In the genomic region with DNA sequence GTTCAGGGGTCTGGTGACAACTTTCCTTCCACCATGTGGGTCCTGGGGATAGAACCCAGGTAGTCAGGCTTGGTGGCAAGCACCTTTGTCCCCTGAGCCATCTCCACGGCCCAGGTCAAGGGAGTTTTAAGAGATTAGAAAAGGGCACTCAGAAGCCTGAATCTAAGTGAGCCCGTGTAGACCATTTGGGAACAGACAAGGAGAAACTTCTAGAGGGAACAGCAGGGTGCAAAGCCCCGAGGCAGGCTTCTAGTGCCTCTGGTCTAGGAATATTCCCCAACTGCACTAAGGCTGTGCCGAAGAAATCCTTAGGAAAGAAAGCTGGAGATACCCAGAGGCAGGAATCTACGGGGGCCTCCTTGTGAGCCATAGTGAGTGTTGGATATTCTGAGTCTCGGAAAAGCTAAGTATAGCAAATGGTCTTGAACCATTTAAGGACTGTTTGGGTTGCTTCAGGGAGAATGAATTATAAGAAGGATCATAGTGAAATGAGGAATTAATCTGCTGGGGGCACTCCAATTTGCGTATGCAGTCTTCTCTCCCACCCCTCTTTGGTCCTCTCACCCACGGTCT, we compare ENCODE assay signal across 9 mouse cellular contexts. TPM values are rescaled to one million over a fixed set of nuclear protein-coding genes. Genes with fewer than 3 reads are reported as not detected.
DNase-seq lines count a peak whose midpoint lies in the region; ATAC-seq and TF ChIP-seq lines count a peak whose summit lies in the region.
"Had no signal": no experiment of that assay in that cellular context is flagged by ENCODE, and none has a peak within 500 bp of the region (broad histone marks: within the 10 kb centered on the region; RNA-seq: fewer than 3 reads in every experiment).

No protein-coding gene starts in this region.

- H3K9me3 ChIP-seq in forebrain, embryonic 14.5 days (replicated peaks; ENCODE audit: control insufficient read depth, low read length), result no peaks in the 10 kb centered on the region
- no peaks in the 10 kb centered on the region for H3K9me3 ChIP-seq in intestine, embryonic 15.5 days
- H3K9me3 ChIP-seq in neural tube, embryonic 14.5 days (ENCODE audit: control insufficient read depth, low read length), result no peaks in the 10 kb centered on the region

- no peak for DNase-seq in layer of hippocampus, adult 2 months (ENCODE audit: low spot score in 2 of 2)
- DNase-seq in layer of hippocampus, adult 9-11 months, result no peak
- DNase-seq in forebrain, embryonic 14.5 days (ENCODE audit: low spot score), result no peak
- no peak for DNase-seq in adrenal gland, adult 8-10 months
- no peak for DNase-seq in MN1 (ENCODE audit: low spot score)

- ATAC-seq in forebrain, embryonic 14.5 days, result no peak
- no peak for ATAC-seq in intestine, embryonic 15.5 days
- ATAC-seq in neural tube, embryonic 14.5 days (ENCODE audit: low read depth), result no peak
- no peak for ATAC-seq in erythroblast, adult 5-6 weeks (replicated peaks; ENCODE audit: low FRiP score, poor library complexity, severe bottlenecking)
- ATAC-seq: Patski had no signal

- H3K9ac ChIP-seq in forebrain, embryonic 14.5 days (ENCODE audit: low read length), result peak overlapping the region; percentile 83
- peak overlapping the region; percentile 10; the same call in 1 of the 2 replicates for H3K9ac ChIP-seq in intestine, embryonic 15.5 days
- peak overlapping the region; percentile 85 for H3K9ac ChIP-seq in neural tube, embryonic 14.5 days (replicated peaks; ENCODE audit: low read depth, low read length)

- peak overlapping the region; percentile 78 for H3K4me3 ChIP-seq in layer of hippocampus, adult 2 months
- H3K4me3 ChIP-seq in forebrain, embryonic 14.5 days (ENCODE audit: low read depth, low read length), result peak overlapping the region; percentile 70
- no peak overlapping the region for H3K4me3 ChIP-seq in intestine, embryonic 15.5 days (replicated peaks)
- peak overlapping the region; percentile 61 for H3K4me3 ChIP-seq in neural tube, embryonic 14.5 days (ENCODE audit: low read depth, low read length)

- H3K27ac ChIP-seq in layer of hippocampus, adult 2 months, result peak overlapping the region; percentile 96
- H3K27ac ChIP-seq in forebrain, embryonic 14.5 days (ENCODE audit: low read depth, low read length), result no peak overlapping the region
- no peak overlapping the region for H3K27ac ChIP-seq in intestine, embryonic 15.5 days
- peak overlapping the region; percentile 67; the same call in 1 of the 2 replicates for H3K27ac ChIP-seq in neural tube, embryonic 14.5 days (ENCODE audit: low read depth, low read length)

- no peak for TF ChIP-seq CTCF in layer of hippocampus, adult 2 months (conservative IDR thresholded peaks at IDR 0.05)

- H3K36me3 ChIP-seq in forebrain, embryonic 14.5 days (ENCODE audit: control insufficient read depth, insufficient read depth, low read length), result no peaks in the 10 kb centered on the region
- no peaks in the 10 kb centered on the region for H3K36me3 ChIP-seq in intestine, embryonic 15.5 days
- 0 out of 2 replicates have a peak, but pooled peaks cover 4% of the 10 kb centered on the region for H3K36me3 ChIP-seq in neural tube, embryonic 14.5 days (ENCODE audit: control insufficient read depth, insufficient read depth, low read length)

- H3K27me3 ChIP-seq in forebrain, embryonic 14.5 days (replicated peaks; ENCODE audit: control insufficient read depth, insufficient read depth, low read length), result peaks cover 25% of the 10 kb centered on the region
- H3K27me3 ChIP-seq in intestine, embryonic 15.5 days (replicated peaks), result peaks cover 55% of the 10 kb centered on the region
- peaks cover 19% of the 10 kb centered on the region for H3K27me3 ChIP-seq in neural tube, embryonic 14.5 days (ENCODE audit: control insufficient read depth, insufficient read depth, low read length)
- H3K27me3 ChIP-seq: Patski had no signal

- H3K4me2 ChIP-seq in forebrain, embryonic 14.5 days (ENCODE audit: low read length), result peak overlapping the region; percentile 94
- H3K4me2 ChIP-seq in intestine, embryonic 15.5 days (replicated peaks), result peak overlapping the region; percentile 100
- peak overlapping the region; percentile 70 for H3K4me2 ChIP-seq in neural tube, embryonic 14.5 days (ENCODE audit: low read depth, low read length)

- peaks cover 5% of the 10 kb centered on the region for H3K4me1 ChIP-seq in forebrain, embryonic 14.5 days (ENCODE audit: control insufficient read depth, insufficient read depth, low read length)
- peaks cover 10% of the 10 kb centered on the region for H3K4me1 ChIP-seq in intestine, embryonic 15.5 days (replicated peaks)
- peaks cover 12% of the 10 kb centered on the region for H3K4me1 ChIP-seq in neural tube, embryonic 14.5 days (ENCODE audit: control insufficient read depth, insufficient read depth, low read length)

- WGBS in forebrain, embryonic 14.5 days, result 46% methylated on average over 8 of the region's 8 CpGs
- WGBS in intestine, embryonic 15.5 days, result 61% methylated on average over 8 of the region's 8 CpGs
- 49% methylated on average over 8 of the region's 8 CpGs for WGBS in neural tube, embryonic 14.5 days

RNA-seq across cellular contexts. Expression of a gene that starts 0.6 kb away (rescaled TPM):
- 100 to 1,000 TPM; 163 to 181 TPM for total RNA-seq in layer of hippocampus, adult 2 months (2021)
- polyA plus RNA-seq in forebrain, embryonic 14.5 days (2014; fragmentation: Nextera tagmentation; extraction: Ambion mirVana), result 22.6 and 28.0 TPM in 2 replicates
- polyA plus RNA-seq in intestine, embryonic 15.5 days (2015; fragmentation: Nextera tagmentation; extraction: Ambion mirVana), result 1.8 and 2.1 TPM in 2 replicates
- polyA plus RNA-seq in neural tube, embryonic 14.5 days (2014; fragmentation: Nextera tagmentation; extraction: Ambion mirVana), result 41.3 and 62.3 TPM in 2 replicates
- 1 to 10 TPM in 3 of 4 experiments, under 1 TPM in 1; 0.81 to 3.8 (median 1.9) TPM for total RNA-seq in adrenal gland, adult 8-10 months (2022)
- total RNA-seq in erythroblast, adult 5-6 weeks (2015; ENCODE audit: low replicate concordance), result not detected in 2 replicates
- total RNA-seq in erythroblast, adult 5-6 weeks (2017; ENCODE audit: low replicate concordance), result not detected in 2 replicates

RNA-seq across cellular contexts. Expression of a gene that starts 13.0 kb away (rescaled TPM):
- 10 to 100 TPM; 50.0 to 50.9 TPM for total RNA-seq in layer of hippocampus, adult 2 months (2021)
- 8.4 and 9.8 TPM in 2 replicates for polyA plus RNA-seq in forebrain, embryonic 14.5 days (2014; fragmentation: Nextera tagmentation; extraction: Ambion mirVana)
- polyA plus RNA-seq in intestine, embryonic 15.5 days (2015; fragmentation: Nextera tagmentation; extraction: Ambion mirVana), result 13.4 and 14.3 TPM in 2 replicates
- 12.3 and 16.5 TPM in 2 replicates for polyA plus RNA-seq in neural tube, embryonic 14.5 days (2014; fragmentation: Nextera tagmentation; extraction: Ambion mirVana)
- total RNA-seq in adrenal gland, adult 8-10 months (2022), result 10 to 100 TPM; 46.9 to 87.0 (median 56.5) TPM
- total RNA-seq in erythroblast, adult 5-6 weeks (2015; ENCODE audit: low replicate concordance), result 20.8 and 25.9 TPM in 2 replicates
- 9.8 and 12.3 TPM in 2 replicates for total RNA-seq in erythroblast, adult 5-6 weeks (2017; ENCODE audit: low replicate concordance)

RNA-seq across cellular contexts. Expression of a gene that starts 30.6 kb away (rescaled TPM):
- 100 to 1,000 TPM; 136 to 151 TPM for total RNA-seq in layer of hippocampus, adult 2 months (2021)
- 96.5 and 105 TPM in 2 replicates for polyA plus RNA-seq in forebrain, embryonic 14.5 days (2014; fragmentation: Nextera tagmentation; extraction: Ambion mirVana)
- 159 and 170 TPM in 2 replicates for polyA plus RNA-seq in intestine, embryonic 15.5 days (2015; fragmentation: Nextera tagmentation; extraction: Ambion mirVana)
- polyA plus RNA-seq in neural tube, embryonic 14.5 days (2014; fragmentation: Nextera tagmentation; extraction: Ambion mirVana), result 89.5 and 93.8 TPM in 2 replicates
- 100 to 1,000 TPM; 130 to 160 (median 147) TPM for total RNA-seq in adrenal gland, adult 8-10 months (2022)
- total RNA-seq in erythroblast, adult 5-6 weeks (2015; ENCODE audit: low replicate concordance), result 10.2 and 16.5 TPM in 2 replicates
- total RNA-seq in erythroblast, adult 5-6 weeks (2017; ENCODE audit: low replicate concordance), result 5.6 and 7.7 TPM in 2 replicates

RNA-seq across cellular contexts. Expression of a gene that starts 43.6 kb away (rescaled TPM):
- total RNA-seq in layer of hippocampus, adult 2 months (2021), result 10 to 100 TPM; 60.1 to 63.2 TPM
- polyA plus RNA-seq in forebrain, embryonic 14.5 days (2014; fragmentation: Nextera tagmentation; extraction: Ambion mirVana), result 178 and 181 TPM in 2 replicates
- polyA plus RNA-seq in intestine, embryonic 15.5 days (2015; fragmentation: Nextera tagmentation; extraction: Ambion mirVana), result 96.2 and 103 TPM in 2 replicates
- 105 and 116 TPM in 2 replicates for polyA plus RNA-seq in neural tube, embryonic 14.5 days (2014; fragmentation: Nextera tagmentation; extraction: Ambion mirVana)
- total RNA-seq in adrenal gland, adult 8-10 months (2022), result 10 to 100 TPM; 62.7 to 74.3 (median 72.6) TPM
- total RNA-seq in erythroblast, adult 5-6 weeks (2015; ENCODE audit: low replicate concordance), result 7.1 and 7.9 TPM in 2 replicates
- total RNA-seq in erythroblast, adult 5-6 weeks (2017; ENCODE audit: low replicate concordance), result 27.7 and 35.7 TPM in 2 replicates

RNA-seq across cellular contexts. Expression of a gene that starts 53.6 kb away (rescaled TPM):
- total RNA-seq in layer of hippocampus, adult 2 months (2021), result 10 to 100 TPM; 15.9 to 19.2 TPM
- polyA plus RNA-seq in forebrain, embryonic 14.5 days (2014; fragmentation: Nextera tagmentation; extraction: Ambion mirVana), result 10.2 and 14.8 TPM in 2 replicates
- 8.5 and 9.3 TPM in 2 replicates for polyA plus RNA-seq in intestine, embryonic 15.5 days (2015; fragmentation: Nextera tagmentation; extraction: Ambion mirVana)
- polyA plus RNA-seq in neural tube, embryonic 14.5 days (2014; fragmentation: Nextera tagmentation; extraction: Ambion mirVana), result 16.8 and 19.8 TPM in 2 replicates
- 10 to 100 TPM in 1 of 4 experiments, 1 to 10 TPM in 3; 6.9 to 12.1 (median 9.1) TPM for total RNA-seq in adrenal gland, adult 8-10 months (2022)
- total RNA-seq in erythroblast, adult 5-6 weeks (2015; ENCODE audit: low replicate concordance), result 3.3 TPM in 1 of 2 replicates, not detected in the other
- 7.0 and 11.6 TPM in 2 replicates for total RNA-seq in erythroblast, adult 5-6 weeks (2017; ENCODE audit: low replicate concordance)

Comparison
In these comparisons a context has a peak if more than half of its experiments do, and no peak if none do; other contexts are left out.
1. H3K27ac ChIP-seq: peak in layer of hippocampus, adult 2 months (single experiment) and neural tube, embryonic 14.5 days (single experiment); none in forebrain, embryonic 14.5 days (single experiment) and intestine, embryonic 15.5 days (single experiment).
2. H3K9ac ChIP-seq: peak in every context shown above with its lines; median percentile 85 in neural tube, embryonic 14.5 days; 83 in forebrain, embryonic 14.5 days; 10 in intestine, embryonic 15.5 days.
3. RNA of a gene that starts 0.6 kb away (total RNA-seq): 163 to 181 TPM in layer of hippocampus, adult 2 months; 0.81 to 3.8 TPM in adrenal gland, adult 8-10 months and not detected in erythroblast, adult 5-6 weeks; every median in the first group is over 10 times any median in the second.
4. RNA of a gene that starts 30.6 kb away (total RNA-seq): 130 to 160 TPM in adrenal gland, adult 8-10 months and 136 to 151 TPM in layer of hippocampus, adult 2 months; 5.6 to 16.5 TPM in erythroblast, adult 5-6 weeks; every median in the first group is over 4 times any median in the second.
5. Peak in every context shown above with its lines, with median percentiles within 50 percentile points of each other: H3K4me2 ChIP-seq.